Mouse (Mus musculus) C2C12 (cell line): ENCODE measurements around the gene 1700020N01Rik. TPM values are rescaled to one million over a fixed set of nuclear protein-coding genes. Genes with fewer than 3 reads are reported as not detected.

ENCODE experiments used
- H3K27me3 ChIP-seq: one replicate; pipeline ENCODE4 v1.6.1; 2011; ENCODE audit not compliant: control insufficient read depth, insufficient read depth, insufficient read length
- H3K36me3 ChIP-seq: one replicate; pipeline ENCODE4 v1.6.1; 2011; ENCODE audit not compliant: control insufficient read depth, insufficient read depth
- H3K4me3 ChIP-seq: one replicate; pipeline ENCODE4 v1.5.1; 2011; ENCODE audit warnings: mild to moderate bottlenecking, control low read depth; ENCODE audit not compliant: poor library complexity, insufficient read depth, severe bottlenecking
- H3K79me2 ChIP-seq: one replicate; pipeline ENCODE4 v1.6.1; 2011; ENCODE audit not compliant: control insufficient read depth, insufficient read depth
- H3K79me3 ChIP-seq: one replicate; pipeline ENCODE4 v1.6.1; 2011; ENCODE audit warnings: low read depth, control low read depth
- H3ac ChIP-seq: one replicate; pipeline ENCODE3; 2011; ENCODE audit warnings: low read depth; ENCODE audit not compliant: control insufficient read depth, insufficient read length
- CEBPB ChIP-seq: IDR thresholded peaks from one replicate; pipeline ENCODE4 v1.6.1; 2011; ENCODE audit warnings: low read depth, mild to moderate bottlenecking, control low read depth, moderate library complexity
- CTCF ChIP-seq: IDR thresholded peaks from one replicate; pipeline ENCODE4 v1.5.1; 2011; ENCODE audit not compliant: control insufficient read depth, insufficient read depth, insufficient read length
- FOSL1 ChIP-seq: IDR thresholded peaks from one replicate; pipeline ENCODE4 v1.8.0; 2011; ENCODE audit warnings: mild to moderate bottlenecking, low read length; ENCODE audit not compliant: poor library complexity, insufficient read depth, severe bottlenecking
- MAX ChIP-seq: IDR thresholded peaks from one replicate; pipeline ENCODE4 v1.6.1; 2011; ENCODE audit warnings: mild to moderate bottlenecking, control low read depth
- MYOD1 ChIP-seq: IDR thresholded peaks from one replicate; pipeline ENCODE4 v1.6.1; 2011; ENCODE audit warnings: low read depth; ENCODE audit not compliant: control insufficient read depth, insufficient read length
- MYOG ChIP-seq: IDR thresholded peaks from one replicate; pipeline ENCODE4 v1.6.1; 2011; ENCODE audit not compliant: control insufficient read depth, insufficient read length; ENCODE audit errors: extremely low read depth
- USF1 ChIP-seq: IDR thresholded peaks from one replicate; pipeline ENCODE4 v1.6.1; 2011; ENCODE audit warnings: low read depth, mild to moderate bottlenecking, control low read depth, moderate library complexity
- polyA plus RNA-seq: library from polyadenylated mRNA; unstranded; fragments of >200 nt; fragmentation: generic; extraction: Trizol; gene quantifications from one replicate; pipeline ENCODE4 v1.2.1, GENCODE M21; 2012; ENCODE audit warnings: missing spikeins

Gene 1700020N01Rik
- polyA plus RNA-seq, 1 experiment = not detected

- no peaks in the 10 kb centered on the region for H3K27me3 ChIP-seq
- H3K4me3 ChIP-seq = no peak overlapping the region
- H3K36me3 ChIP-seq = no peaks in the 10 kb centered on the region
- TF ChIP-seq MYOD1 (peak; percentile 62), FOSL1 (no peak), CEBPB (no peak), USF1 (peak; percentile 17), CTCF (no peak), MAX (peak; percentile 44), MYOG (no peak)
- no peaks in the 10 kb centered on the region for H3K79me2 ChIP-seq
- no peak overlapping the region for H3ac ChIP-seq
- H3K79me3 ChIP-seq = no peaks in the 10 kb centered on the region
Measured at GRCm38 (mm10) chr10:21659576-21660246, 66.8 kb downstream of the 1700020N01Rik start.

- Histone ChIP-seq H3K79me2 (no peaks in the 10 kb centered on the region), H3ac (no peak overlapping the region), H3K36me3 (no peaks in the 10 kb centered on the region), H3K4me3 (no peak overlapping the region), H3K27me3 (no peaks in the 10 kb centered on the region), H3K79me3 (no peaks in the 10 kb centered on the region)
- no peak for TF ChIP-seq CTCF
Measured at GRCm38 (mm10) chr10:21668976-21669375, 76.0 kb downstream of the 1700020N01Rik start.

GRCm38 (mm10) chr10:21669750-21670161 lies 76.8 kb downstream of the 1700020N01Rik start:
- no peaks in the 10 kb centered on the region for H3K79me3 ChIP-seq
- no peaks in the 10 kb centered on the region for H3K36me3 ChIP-seq
- no peak for TF ChIP-seq CTCF
- TF ChIP-seq CEBPB = no peak
- TF ChIP-seq MYOD1 = no peak
- no peak for TF ChIP-seq FOSL1
- no peak for TF ChIP-seq USF1
- TF ChIP-seq MAX = no peak
- no peaks in the 10 kb centered on the region for H3K27me3 ChIP-seq
- H3ac ChIP-seq = no peak overlapping the region
- no peaks in the 10 kb centered on the region for H3K79me2 ChIP-seq
- H3K4me3 ChIP-seq = no peak overlapping the region

- Histone ChIP-seq H3ac (no peak overlapping the region), H3K79me3 (no peaks in the 10 kb centered on the region), H3K4me3 (no peak overlapping the region), H3K36me3 (no peaks in the 10 kb centered on the region), H3K27me3 (no peaks in the 10 kb centered on the region), H3K79me2 (no peaks in the 10 kb centered on the region)
- no peak for TF ChIP-seq FOSL1
- no peak for TF ChIP-seq CTCF
- no peak for TF ChIP-seq MYOG
- no peak for TF ChIP-seq MAX
- no peak for TF ChIP-seq USF1
- no peak for TF ChIP-seq MYOD1
- no peak for TF ChIP-seq CEBPB
Measured at GRCm38 (mm10) chr10:21670168-21670567, 77.2 kb downstream of the 1700020N01Rik start.

Other genes starting within 250 kb of the 1700020N01Rik start
- not detected for gene Aldh8a1, start 215.9 kb upstream of the 1700020N01Rik start, polyA plus RNA-seq